Mouse (Mus musculus): Measurements from ENCODE around the gene Atrnl1. TPM values are rescaled to one million over a fixed set of nuclear protein-coding genes. Genes with fewer than 3 reads are reported as not detected.

The Atrnl1 gene
- 7.0 and 7.3 TPM in 2 replicates for polyA plus RNA-seq (2015; fragmentation: Nextera tagmentation; extraction: Ambion mirVana)

DNA sequence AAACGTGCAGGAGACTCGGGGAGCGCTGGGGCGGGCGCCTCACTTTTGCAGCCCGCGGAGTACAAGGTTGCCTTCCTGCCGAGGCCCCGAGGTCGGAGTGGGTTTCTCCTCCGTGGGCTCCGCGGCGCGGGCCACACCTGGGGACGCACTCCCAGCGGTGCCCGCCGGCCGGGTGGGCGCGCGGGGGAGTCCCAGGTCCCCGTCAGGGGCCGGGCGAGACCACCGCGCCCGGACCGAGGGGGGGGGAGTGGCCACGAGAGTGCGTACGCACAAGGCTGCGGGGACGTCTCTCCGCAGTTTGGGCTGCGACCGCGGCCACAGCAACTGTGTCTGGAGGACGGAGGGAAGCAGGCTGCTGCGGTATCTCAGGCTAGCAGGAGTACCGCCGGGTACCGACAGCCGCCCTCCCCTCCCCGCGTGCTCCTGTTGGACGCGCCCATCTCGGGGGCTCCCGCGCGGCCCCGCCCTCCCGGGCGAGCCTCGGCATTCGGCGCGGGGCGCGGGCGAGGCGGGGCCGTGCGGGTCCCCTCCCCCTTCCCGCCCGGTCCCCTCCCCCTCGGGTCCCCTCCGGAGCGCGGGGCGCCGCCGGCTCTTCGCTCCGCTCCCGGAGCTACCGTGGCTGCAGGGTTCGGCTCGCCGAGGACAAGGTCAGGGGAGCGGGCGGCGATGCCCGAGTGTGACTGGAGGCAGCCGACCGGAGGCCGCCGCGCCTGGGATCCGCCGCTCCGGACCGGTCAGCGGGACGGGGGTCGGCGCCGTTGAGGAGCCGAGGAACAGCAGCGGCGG is at the start of gene Atrnl1:
Atrnl1 (plus strand) TSS at position 559 of the 786 bp plus-strand sequence.
- peak within 1 kb of the TSS; percentile 99 for H3K4me2 ChIP-seq
- H3K4me3 ChIP-seq (replicated peaks), result peak within 1 kb of the TSS; percentile 93
- ATAC-seq (ENCODE audit: low FRiP score), result peak; percentile 93
- H3K36me3 ChIP-seq, result no peaks in the 10 kb centered on the region
- H3K9ac ChIP-seq (replicated peaks), result peak within 1 kb of the TSS; percentile 91
- peak within 1 kb of the TSS; percentile 99 for H3K27ac ChIP-seq (replicated peaks)
- H3K27me3 ChIP-seq (replicated peaks), result no peaks in the 10 kb centered on the region
- H3K9me3 ChIP-seq (replicated peaks), result no peaks in the 10 kb centered on the region
- under 1% methylated on average over 77 of the region's 103 CpGs for WGBS
- H3K4me1 ChIP-seq, result peaks cover 28% of the 10 kb centered on the region

GRCm38 (mm10) chr19:57561486-57561885 is 49.3 kb upstream of the Atrnl1 start:
- Histone ChIP-seq H3K9ac (replicated peaks) (no peak overlapping the region), H3K27me3 (replicated peaks) (no peaks in the 10 kb centered on the region), H3K36me3 (no peaks in the 10 kb centered on the region), H3K4me1 (peaks cover 6% of the 10 kb centered on the region; the same call in 1 of the 2 replicates), H3K27ac (replicated peaks) (no peak overlapping the region), H3K4me3 (replicated peaks) (no peak overlapping the region), H3K9me3 (replicated peaks) (no peaks in the 10 kb centered on the region), H3K4me2 (no peak overlapping the region)
- ATAC-seq (ENCODE audit: low FRiP score), result no peak
- 87% methylated on average over 4 of the region's 4 CpGs for WGBS

- no peak overlapping the region for H3K4me2 ChIP-seq
- H3K36me3 ChIP-seq, result no peaks in the 10 kb centered on the region
- H3K4me3 ChIP-seq (replicated peaks), result no peak overlapping the region
- WGBS, result 81% methylated on average over 6 of the region's 6 CpGs
- H3K27ac ChIP-seq (replicated peaks), result no peak overlapping the region
- 0 out of 2 replicates have a peak, but pooled peaks cover 3% of the 10 kb centered on the region for H3K4me1 ChIP-seq
- H3K9ac ChIP-seq (replicated peaks), result no peak overlapping the region
- no peaks in the 10 kb centered on the region for H3K27me3 ChIP-seq (replicated peaks)
- ATAC-seq (ENCODE audit: low FRiP score), result no peak
- H3K9me3 ChIP-seq (replicated peaks), result no peaks in the 10 kb centered on the region
These were observed 41.8 kb upstream of the Atrnl1 start for GRCm38 (mm10) chr19:57569040-57569439.

- no peaks in the 10 kb centered on the region for H3K36me3 ChIP-seq
- H3K9me3 ChIP-seq (replicated peaks), result no peaks in the 10 kb centered on the region
- H3K4me2 ChIP-seq, result no peak overlapping the region
- no peak overlapping the region for H3K9ac ChIP-seq (replicated peaks)
- H3K4me3 ChIP-seq (replicated peaks), result no peak overlapping the region
- WGBS, result 53% methylated on average over 16 of the region's 16 CpGs
- H3K4me1 ChIP-seq, result peaks cover 14% of the 10 kb centered on the region; the same call in 1 of the 2 replicates
- H3K27ac ChIP-seq (replicated peaks), result no peak overlapping the region
- no peak for ATAC-seq (ENCODE audit: low FRiP score)
- H3K27me3 ChIP-seq (replicated peaks), result no peaks in the 10 kb centered on the region
These were observed 38.2 kb upstream of the Atrnl1 start for GRCm38 (mm10) chr19:57572360-57573237.

DNA sequence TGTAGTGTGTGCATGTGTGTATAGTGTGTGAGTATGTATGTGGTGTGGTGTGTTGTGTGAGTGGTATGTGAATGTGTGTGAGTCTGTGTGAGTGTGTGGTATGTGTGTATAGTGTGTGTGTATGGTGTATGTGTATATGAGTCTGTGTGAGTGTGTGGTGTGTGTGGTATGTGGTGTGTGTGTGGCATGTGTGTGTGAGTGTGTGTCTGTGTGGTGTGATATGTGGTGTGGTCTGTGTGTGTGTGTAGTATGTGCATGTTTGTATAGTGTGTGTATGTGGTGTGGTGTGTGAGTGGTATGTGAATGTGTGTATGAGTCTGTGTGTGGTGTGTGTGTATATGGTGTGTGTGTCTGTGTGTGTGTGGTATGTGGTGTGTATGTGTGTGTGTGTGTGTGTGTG is 37.4 kb upstream of the Atrnl1 start:
- Histone ChIP-seq H3K9me3 (replicated peaks) (no peaks in the 10 kb centered on the region), H3K27ac (replicated peaks) (no peak overlapping the region), H3K4me3 (replicated peaks) (no peak overlapping the region), H3K4me1 (peaks cover 14% of the 10 kb centered on the region; the same call in 1 of the 2 replicates), H3K27me3 (replicated peaks) (no peaks in the 10 kb centered on the region), H3K9ac (replicated peaks) (no peak overlapping the region), H3K4me2 (no peak overlapping the region), H3K36me3 (no peaks in the 10 kb centered on the region)
- no peak for ATAC-seq (ENCODE audit: low FRiP score)

DNA sequence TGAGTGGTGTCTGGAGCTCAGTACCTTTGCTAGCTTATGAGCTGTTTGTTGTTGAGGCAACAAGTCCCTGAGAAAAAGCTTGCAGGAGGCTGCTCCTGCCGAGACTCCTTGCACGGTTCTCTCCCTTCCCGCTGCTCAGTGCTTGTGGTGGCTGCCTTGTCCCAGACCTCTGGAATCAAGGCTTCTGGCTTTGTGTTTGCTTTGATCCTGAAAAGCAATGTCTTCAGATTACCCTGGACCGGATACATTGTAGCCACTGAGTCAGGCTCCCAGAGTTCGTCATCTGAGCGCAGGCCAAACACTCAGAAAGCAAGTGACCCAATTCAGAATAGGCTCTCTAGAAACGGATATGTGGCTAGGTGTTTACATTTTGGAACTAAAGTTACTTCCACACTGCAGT is 35.8 kb upstream of the Atrnl1 start:
- H3K36me3 ChIP-seq, result no peaks in the 10 kb centered on the region
- WGBS, result 89% methylated on average over 7 of the region's 7 CpGs
- no peak overlapping the region for H3K27ac ChIP-seq (replicated peaks)
- no peak for ATAC-seq (ENCODE audit: low FRiP score)
- H3K4me1 ChIP-seq, result peaks cover 10% of the 10 kb centered on the region; the same call in 1 of the 2 replicates
- no peak overlapping the region for H3K4me2 ChIP-seq
- no peak overlapping the region for H3K4me3 ChIP-seq (replicated peaks)
- H3K9me3 ChIP-seq (replicated peaks), result no peaks in the 10 kb centered on the region
- no peak overlapping the region for H3K9ac ChIP-seq (replicated peaks)
- H3K27me3 ChIP-seq (replicated peaks), result no peaks in the 10 kb centered on the region

GRCm38 (mm10) chr19:57576836-57577235 is 34.0 kb upstream of the Atrnl1 start:
- Histone ChIP-seq H3K36me3 (no peaks in the 10 kb centered on the region), H3K27ac (replicated peaks) (no peak overlapping the region), H3K4me2 (no peak overlapping the region), H3K27me3 (replicated peaks) (no peaks in the 10 kb centered on the region), H3K9me3 (replicated peaks) (no peaks in the 10 kb centered on the region), H3K4me3 (replicated peaks) (no peak overlapping the region), H3K9ac (replicated peaks) (no peak overlapping the region), H3K4me1 (peaks cover 10% of the 10 kb centered on the region; the same call in 1 of the 2 replicates)
- WGBS, result 20% methylated on average over 5 of the region's 5 CpGs
- no peak for ATAC-seq (ENCODE audit: low FRiP score)

DNA sequence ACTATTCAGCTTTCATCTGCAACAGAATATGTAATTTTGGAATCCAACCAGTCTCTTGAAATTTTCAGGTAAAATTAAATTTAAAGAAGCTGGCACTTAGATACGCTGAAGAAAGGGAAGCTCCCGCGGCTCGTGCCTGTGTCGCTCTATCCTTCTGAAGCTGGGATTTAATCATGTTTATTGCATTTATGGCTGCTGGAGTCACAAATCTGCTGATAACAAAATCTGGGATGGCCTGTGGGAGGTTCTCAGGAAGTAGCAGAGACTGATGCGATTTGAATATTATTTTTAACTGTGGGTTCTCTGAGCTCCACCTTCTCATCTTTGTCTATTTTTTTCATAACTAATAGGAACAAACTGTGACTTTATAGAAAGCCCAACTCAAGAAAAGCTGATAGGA is 33.6 kb upstream of the Atrnl1 start:
- ATAC-seq (ENCODE audit: low FRiP score), result no peak
- H3K4me1 ChIP-seq, result peaks cover 10% of the 10 kb centered on the region; the same call in 1 of the 2 replicates
- WGBS, result 65% methylated on average over 6 of the region's 6 CpGs
- no peak overlapping the region for H3K4me3 ChIP-seq (replicated peaks)
- H3K36me3 ChIP-seq, result no peaks in the 10 kb centered on the region
- H3K27me3 ChIP-seq (replicated peaks), result no peaks in the 10 kb centered on the region
- H3K27ac ChIP-seq (replicated peaks), result no peak overlapping the region
- H3K9ac ChIP-seq (replicated peaks), result no peak overlapping the region
- no peak overlapping the region for H3K4me2 ChIP-seq
- no peaks in the 10 kb centered on the region for H3K9me3 ChIP-seq (replicated peaks)

DNA sequence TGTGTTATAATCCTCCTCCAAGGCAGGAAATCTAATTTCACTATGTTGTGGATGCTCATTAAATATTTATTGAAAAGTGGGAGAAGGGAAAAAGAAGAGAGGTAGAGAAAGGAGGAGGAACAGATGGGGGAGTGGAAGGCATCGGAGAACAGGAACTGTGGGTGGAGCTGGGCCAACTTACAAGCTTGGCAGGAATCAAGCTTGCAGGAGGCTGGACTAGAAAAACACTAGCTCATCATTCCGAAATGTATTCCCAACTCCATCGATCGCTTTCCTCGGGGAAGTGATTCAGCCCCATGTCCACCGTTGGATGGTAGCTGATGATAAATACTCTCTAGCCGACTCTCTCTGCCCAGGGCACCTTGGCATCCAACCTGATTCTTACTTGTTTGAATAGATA is 29.9 kb upstream of the Atrnl1 start:
- 80% methylated on average over 7 of the region's 7 CpGs for WGBS
- H3K4me3 ChIP-seq (replicated peaks), result no peak overlapping the region
- H3K9me3 ChIP-seq (replicated peaks), result no peaks in the 10 kb centered on the region
- H3K9ac ChIP-seq (replicated peaks), result no peak overlapping the region
- H3K4me1 ChIP-seq, result peaks cover 10% of the 10 kb centered on the region; the same call in 1 of the 2 replicates
- H3K27me3 ChIP-seq (replicated peaks), result no peaks in the 10 kb centered on the region
- no peak overlapping the region for H3K4me2 ChIP-seq
- no peak overlapping the region for H3K27ac ChIP-seq (replicated peaks)
- no peaks in the 10 kb centered on the region for H3K36me3 ChIP-seq
- ATAC-seq (ENCODE audit: low FRiP score), result no peak

DNA sequence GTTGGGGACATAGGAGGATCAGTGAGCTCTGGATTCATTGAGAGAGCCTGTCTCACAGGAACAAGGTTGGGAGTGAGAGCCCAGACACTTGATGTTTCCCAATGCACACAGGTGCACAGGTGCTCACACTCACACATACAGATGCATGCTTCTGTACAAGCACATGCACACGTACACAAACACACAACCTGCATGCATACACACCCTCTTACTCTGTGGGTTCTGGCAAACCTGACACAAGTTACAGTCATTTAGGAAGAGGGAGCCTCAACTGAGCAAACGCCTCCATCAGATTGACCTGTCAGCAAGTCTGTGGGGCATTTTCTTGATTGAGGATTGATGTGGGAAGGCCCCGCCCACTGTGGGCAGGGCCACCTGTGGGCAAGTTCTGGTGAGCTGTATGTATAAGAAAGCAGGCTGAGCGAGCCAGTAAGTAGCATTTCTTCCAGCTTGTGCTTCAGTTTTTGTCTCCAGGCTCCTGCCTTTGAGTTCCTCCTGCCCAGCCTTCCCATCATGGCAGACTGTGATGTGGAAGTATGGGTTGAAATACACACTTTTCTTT is 25.5 kb upstream of the Atrnl1 start:
- no peaks in the 10 kb centered on the region for H3K27me3 ChIP-seq (replicated peaks)
- no peaks in the 10 kb centered on the region for H3K4me1 ChIP-seq
- no peak for ATAC-seq (ENCODE audit: low FRiP score)
- no peak overlapping the region for H3K4me3 ChIP-seq (replicated peaks)
- H3K27ac ChIP-seq (replicated peaks), result no peak overlapping the region
- H3K4me2 ChIP-seq, result no peak overlapping the region
- H3K36me3 ChIP-seq, result no peaks in the 10 kb centered on the region
- no peak overlapping the region for H3K9ac ChIP-seq (replicated peaks)
- no peaks in the 10 kb centered on the region for H3K9me3 ChIP-seq (replicated peaks)
- WGBS, result 70% methylated on average over 4 of the region's 4 CpGs

DNA sequence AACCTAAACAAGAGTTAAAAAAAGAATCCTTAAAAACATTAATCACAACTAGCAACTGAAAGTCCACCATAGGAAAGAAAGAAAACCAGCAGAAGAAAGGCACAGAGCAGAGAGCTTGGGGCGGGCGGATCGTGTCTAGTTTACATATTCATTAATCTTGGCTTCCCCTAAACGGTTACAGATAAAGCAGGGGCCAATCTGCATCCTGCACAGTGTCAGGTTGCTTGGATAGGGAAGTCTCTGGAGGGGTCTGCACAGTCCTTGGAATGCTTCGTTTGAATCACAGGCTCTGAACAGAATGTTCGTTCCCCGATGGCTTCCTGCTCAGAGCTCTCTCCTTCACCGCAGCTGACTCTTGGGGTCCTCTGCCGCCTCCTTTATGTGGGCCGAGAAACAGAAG is 24.7 kb upstream of the Atrnl1 start:
- WGBS, result 30% methylated on average over 10 of the region's 10 CpGs
- no peaks in the 10 kb centered on the region for H3K27me3 ChIP-seq (replicated peaks)
- no peak for ATAC-seq (ENCODE audit: low FRiP score)
- no peaks in the 10 kb centered on the region for H3K9me3 ChIP-seq (replicated peaks)
- no peaks in the 10 kb centered on the region for H3K36me3 ChIP-seq
- H3K27ac ChIP-seq (replicated peaks), result no peak overlapping the region
- H3K4me1 ChIP-seq, result no peaks in the 10 kb centered on the region
- H3K9ac ChIP-seq (replicated peaks), result no peak overlapping the region
- H3K4me3 ChIP-seq (replicated peaks), result no peak overlapping the region
- no peak overlapping the region for H3K4me2 ChIP-seq

Measured in neural tube, embryonic 15.5 days (tissue).